Mouse (Mus musculus) gastrocnemius, adult 18-20 months (tissue): ENCODE results near the gene Spindoc. TPM values are rescaled to one million over a fixed set of nuclear protein-coding genes. Genes with fewer than 3 reads are reported as not detected.
"Not testable (repeated sequence)": the region's sequence is repeated elsewhere in the genome, so short reads cannot be mapped to it uniquely, and the experiment has no call there.

Source experiments
- DNase-seq: peaks from one replicate; pipeline ENCODE4 v3.0.0; 2021; ENCODE audit warnings: low spot score
- total RNA-seq, 2 experiments: library from RNA; stranded (reverse); gene quantifications; 2 replicates each; pipeline ENCODE4 v1.2.3; 2021

Gene Spindoc
- total RNA-seq, 2 experiments from 2014 or later: 7.4 to 9.0 TPM

DNA sequence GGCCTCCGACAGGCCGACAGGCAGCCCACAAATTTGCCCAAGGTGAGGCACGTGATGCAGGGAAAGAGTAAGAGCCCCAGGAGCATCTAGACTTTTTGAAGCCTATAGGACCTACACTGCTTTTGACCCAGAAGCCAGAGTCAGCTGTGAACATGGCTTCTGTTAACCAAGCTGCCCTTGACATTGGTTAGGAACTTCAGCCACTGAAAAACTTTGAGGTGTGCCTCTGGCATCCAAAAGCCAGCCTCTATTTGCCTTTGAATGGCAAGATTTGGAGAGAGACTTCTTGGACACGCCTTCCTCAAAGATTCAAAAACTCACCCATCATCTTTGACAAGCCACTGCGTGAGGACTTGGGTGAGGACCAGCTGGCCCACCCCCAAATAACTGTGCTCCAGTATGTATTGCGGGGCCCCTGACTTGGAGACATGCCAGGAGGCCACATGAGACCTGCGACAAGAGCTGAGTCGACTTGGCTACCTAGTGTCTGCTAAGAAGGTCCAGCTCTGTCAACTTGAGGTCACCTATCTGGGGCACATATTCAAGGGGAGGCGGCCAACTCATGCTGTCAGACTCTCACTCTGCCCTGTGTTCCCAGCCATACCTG lies 21.9 kb upstream of the Spindoc start:
- DNase-seq: no peak

DNA sequence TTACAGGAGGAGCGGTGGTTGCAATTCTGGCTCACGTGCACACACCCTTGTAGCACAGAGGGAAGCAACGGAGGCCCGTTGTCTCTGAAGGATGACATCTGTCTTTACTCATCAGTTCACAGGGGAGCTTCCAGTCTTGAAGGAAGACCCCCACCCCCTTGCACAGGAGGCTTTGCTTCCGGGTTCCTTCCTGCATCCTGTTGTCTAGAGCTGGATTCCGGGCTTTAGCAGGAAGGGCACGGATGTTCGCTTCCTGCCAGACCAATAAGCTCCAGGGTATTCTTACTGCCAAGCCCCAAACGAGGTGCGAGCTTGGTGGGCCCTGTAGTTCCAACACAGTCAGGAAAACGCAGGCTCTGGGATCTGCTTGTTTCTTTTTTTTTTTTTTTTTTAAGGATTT lies 17.8 kb upstream of the Spindoc start:
- no peak for DNase-seq

DNA sequence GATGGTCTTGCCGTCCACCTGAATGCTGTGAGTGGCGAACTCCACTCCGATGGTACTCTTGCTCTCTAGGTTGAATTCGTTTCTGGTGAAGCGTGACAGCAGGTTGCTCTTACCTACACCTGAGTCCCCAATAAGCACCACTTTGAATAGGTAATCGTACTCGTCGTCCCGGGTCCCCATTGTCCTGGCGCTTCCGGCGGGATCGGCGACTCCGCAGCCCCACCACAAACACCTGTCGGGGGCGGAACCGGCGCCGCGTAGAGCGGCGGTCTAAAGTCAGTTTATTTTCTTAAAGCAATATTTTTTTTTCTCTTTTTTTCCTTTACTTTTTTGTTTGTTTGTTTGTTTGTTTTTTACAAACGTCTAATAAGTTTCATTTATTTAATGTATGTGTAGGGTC lies 16.1 kb upstream of the Spindoc start:
- not testable (repeated sequence) for DNase-seq

DNA sequence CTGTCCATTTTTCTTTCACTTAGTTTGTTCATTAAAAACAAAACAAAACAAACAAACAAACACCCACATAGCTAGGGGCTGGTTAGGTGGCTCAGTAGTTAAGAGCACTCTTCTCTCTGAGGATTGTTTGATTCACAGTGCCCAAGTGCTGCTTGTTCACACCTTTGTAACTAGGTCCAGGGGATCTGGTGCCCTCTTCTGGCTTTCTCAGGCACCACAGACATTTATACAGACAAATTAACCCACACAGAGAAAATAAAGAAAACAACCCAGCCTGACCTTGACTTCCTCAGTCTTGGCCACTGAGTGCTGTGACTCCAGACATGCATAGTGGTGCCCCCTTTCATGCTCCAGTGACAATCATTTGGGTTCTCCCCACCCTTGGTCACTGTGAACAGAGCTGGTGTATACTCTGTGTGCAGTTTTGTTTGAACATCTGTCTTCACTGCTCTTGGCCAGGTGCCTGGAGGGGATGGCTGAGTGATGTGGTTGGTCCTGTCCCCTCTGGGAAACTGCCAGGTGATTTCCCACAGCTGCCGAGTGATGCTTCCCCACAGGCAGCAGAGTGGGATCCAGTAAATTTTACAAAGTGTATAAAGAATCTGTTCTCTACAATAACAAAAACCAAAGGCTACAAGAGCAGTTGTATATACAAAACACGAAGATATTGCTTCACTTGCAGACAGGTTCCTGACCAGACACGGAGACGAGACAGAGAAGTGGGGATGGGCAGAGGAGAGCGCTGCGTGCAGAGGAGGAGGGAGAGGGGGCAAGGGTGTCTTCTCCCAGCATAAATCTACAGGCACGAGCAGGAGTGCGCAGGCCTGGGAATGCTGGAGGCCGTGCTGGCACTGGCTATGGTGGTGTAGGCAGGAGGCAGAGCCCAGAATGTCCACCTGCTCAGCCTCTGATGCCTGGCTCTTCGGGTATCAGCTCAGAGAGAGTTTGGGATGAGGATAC lies 14.4 kb upstream of the Spindoc start:
- DNase-seq: not testable (repeated sequence)

DNA sequence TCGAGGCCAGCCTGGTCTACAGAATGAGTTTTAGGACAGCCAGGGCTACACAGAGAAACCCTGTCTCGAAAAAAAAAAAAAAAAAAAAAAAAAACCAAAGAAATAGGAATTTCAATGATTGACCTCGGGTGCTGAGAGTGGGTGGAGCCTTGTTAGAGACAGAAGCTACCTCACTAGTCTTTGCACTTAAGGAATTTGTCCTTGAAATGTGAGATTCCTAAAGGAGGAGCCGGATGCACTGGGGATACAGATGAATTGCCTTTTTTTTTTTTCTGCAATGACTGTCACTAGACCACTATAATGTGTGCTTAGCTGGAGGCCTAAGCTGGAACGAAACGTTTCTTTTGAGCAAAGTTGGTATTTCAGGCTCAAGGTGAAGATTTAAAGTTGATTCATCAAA lies 5.7 kb upstream of the Spindoc start:
- no peak for DNase-seq

DNA sequence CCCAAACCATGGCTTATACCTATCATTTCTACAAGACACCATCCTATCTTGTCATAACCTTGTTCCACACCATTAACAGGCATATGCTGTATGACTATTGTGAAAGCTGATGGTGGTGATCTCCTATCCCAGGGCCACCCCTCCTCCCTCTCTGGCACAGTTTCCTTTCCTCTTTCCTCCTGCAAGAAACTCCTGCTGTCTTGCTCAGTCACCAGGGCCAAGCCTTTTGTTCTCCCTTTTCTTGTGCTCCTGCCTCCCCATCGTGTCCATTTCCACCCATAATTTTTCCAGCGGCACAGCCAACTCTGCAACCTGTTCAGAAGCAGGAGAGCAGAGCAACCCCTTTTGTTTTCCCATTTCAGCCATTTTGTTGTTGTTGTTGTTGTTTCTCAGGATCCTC lies 3.2 kb upstream of the Spindoc start:
- no peak for DNase-seq

DNA sequence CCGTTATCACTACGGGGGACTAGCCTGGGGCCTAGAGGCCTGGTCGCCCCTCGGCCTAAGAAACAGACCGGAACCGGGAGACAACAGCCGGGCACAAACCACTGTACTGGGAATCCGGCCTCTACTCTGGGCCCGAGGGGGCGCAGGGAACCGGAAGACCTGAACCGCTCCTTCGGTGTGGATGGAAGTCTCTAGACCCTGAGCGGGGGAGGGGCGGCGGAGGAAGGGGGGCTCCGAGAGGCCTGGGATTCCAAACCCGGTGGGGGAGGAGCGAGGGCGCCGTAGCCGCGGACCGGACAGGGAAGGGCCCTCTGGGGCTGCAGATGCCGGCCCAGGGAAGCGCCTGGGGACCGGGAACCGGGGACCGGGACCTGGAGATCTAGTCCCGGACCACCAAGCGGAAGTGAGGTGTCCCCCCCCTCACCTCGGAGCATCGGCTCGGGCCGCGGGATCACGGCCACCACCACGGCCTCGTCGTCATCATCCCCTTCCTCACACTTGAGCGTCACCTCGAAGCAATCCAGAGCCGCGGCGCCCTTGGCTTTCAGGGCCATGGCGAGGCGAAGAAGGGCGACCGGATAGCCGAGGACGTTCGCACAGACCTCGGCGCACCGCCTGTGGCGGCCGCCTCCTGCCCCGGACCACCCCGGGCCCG lies 419 bp downstream of the Spindoc start:
- peak; percentile 38 for DNase-seq

DNA sequence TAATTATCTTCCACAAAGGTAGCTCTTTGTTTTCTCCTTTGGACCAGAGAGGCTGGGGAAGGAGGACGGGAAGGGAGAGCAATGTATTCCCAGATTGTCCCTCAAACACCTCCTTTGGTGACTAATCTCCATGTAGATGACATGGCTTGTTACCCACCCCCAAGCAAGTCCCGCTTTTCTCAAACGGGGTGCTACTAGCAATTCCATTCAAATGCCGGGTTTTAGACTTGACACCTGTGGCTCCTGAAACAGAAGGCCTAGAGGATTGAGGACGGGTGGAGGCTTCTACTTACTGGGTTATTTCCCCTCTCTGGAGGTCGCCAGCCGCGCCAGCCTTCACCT lies 917 bp downstream of the Spindoc start:
- no peak for DNase-seq

DNA sequence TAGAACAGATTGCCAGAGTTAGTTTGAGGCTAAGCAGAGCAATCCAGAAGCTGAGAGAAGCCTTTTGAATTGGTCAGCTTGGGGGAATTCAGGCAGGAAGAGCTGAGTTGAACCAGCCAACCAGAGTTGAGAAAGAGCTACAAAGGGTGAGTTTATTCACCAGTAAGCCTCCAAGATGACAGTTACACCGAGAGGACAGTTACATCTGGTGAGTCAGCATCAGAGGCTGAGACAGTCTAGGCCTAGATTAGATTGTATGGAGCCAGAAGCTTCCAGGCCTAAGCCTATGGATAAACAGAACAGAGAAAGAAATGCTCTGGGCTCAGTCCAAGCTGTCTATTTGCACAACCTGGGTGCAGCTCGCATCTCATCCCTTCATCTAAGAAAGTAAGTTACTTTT lies 5.2 kb downstream of the Spindoc start:
- DNase-seq: no peak

DNA sequence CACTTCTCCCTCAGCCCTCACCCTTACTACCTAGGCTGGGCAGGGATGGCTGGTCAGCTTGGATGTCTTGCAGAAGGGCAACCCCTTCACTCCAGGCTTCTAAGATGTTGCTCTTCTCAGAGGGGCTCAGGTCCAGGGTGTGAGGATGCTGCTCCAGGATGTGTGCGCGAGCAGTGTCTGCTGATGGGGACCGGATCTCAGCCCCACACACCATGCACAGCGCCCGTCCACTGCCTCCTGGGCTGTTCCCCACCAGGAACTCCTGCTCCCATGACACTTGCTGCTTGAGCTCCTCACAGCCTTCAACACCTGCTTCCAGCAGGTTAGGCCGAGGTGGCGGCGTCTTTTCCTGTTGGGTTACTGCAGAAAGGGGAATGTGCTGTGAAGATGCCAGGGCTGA lies 8.3 kb downstream of the Spindoc start:
- DNase-seq: no peak

DNA sequence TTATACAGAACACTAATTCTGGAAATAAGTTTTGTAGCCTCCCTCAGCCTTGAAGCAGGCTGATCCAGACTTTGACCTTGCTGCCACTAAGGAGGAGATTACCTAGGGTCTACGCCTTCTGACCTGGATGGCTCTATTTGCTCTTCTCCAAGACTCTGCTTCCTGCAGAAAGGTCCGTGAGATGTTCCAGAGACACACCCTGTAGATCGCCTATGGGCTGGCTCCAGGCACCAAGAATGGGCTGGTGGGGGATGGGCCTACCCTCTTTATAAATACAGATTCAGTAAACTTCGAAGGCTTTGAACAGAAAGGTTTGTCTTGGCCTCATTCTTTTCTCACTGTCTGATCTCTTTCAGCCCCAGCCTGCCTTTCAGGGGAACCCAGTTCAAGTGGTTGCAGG lies 13.3 kb downstream of the Spindoc start:
- DNase-seq: not testable (repeated sequence)

DNA sequence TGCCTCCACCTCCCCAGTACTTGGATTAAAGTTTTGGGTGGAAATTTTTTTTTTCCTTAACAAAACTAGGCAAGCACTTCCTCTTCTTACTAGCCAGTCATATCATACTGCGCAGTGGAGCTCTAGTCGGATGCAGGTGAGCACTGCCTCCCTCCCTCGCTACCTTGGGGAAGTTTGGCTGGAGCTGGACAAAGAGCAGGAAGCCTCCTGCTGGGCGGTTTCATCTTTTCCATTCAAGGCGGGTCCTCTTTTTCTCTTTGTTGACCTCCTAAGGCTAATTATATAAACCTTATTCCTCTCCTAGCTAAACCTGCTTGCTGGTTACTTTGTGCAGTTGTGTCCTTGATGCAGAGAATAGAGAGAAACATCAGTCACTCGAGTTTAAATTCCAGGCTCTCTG lies 29.2 kb downstream of the Spindoc start:
- no peak for DNase-seq

DNA sequence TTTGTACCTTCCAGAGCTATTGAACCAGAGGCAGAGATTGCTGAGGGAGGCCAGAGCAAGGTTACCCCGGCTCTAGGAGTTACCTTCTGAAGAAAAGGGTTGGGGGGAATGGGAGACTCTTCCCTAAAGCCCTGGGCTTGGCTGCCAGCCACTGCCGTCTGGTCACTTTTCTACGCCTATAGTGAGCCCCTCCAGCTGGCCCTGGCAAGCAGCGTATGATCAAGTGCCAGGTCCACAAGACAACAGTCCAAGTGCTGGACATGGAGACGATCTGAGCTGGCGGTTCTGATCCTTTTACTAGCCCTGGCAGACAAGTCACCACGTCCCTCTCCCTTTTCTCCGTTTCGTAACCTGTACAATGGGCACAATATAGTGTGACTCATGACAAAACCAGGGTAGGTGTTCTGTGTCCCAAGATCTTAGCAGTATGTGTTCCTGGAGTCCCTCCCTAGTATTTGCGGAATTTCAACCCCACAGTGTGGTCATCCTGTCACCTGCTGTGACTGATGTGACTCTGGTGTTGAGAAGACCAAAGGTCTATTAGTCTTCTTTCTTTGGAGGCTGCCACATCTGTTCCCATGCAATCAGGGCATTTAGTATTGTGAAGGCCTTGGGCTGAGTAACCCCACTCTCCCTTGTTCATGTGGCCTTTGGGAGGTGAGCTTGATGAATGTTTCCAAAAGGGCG lies 29.8 kb downstream of the Spindoc start:
- no peak for DNase-seq

DNA sequence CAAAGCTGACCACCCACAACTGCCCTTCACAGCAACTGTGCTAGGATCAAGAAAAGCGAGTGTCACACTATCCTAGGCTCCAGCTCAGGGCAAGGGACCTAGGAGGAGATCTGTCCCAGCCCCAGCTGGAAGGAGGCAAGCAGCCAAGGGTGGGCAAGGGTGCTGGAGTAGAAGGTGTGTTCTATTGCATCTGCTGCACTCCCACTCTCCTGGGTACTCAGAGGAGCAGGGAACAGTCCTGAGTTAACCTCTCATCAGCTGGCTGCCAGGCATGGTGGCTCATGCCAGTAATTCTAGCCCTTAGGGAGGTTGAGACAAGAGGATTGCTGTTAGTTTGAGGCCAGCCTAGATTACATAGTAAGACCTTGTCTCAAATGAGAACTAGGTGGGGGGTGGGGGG lies 32.8 kb downstream of the Spindoc start:
- DNase-seq: no peak

DNA sequence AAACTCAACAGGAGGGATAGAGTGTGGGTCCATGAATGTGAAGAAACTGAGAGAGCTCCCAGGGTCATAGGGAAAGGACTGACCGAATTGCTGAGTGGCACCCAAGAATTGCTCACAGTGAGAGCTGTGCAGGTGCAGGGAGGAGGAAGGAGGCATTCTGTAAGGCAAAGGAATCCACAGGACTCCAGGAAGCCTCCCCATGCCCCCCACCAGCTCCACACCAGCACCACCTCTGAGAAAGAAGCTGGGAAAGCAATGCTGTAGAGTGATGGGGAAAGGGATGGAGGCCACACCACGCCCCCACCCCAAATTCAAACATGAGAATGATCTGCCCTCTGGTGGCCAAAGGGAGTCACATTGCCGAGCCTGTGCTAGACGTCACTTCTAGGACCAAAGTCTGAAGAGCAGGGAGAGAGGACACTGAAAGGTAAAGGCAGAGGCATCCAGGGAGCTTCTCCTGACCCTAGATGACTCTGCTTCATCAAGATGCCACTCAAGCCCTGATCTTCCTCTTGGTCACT lies 37.5 kb downstream of the Spindoc start:
- no peak for DNase-seq

DNA sequence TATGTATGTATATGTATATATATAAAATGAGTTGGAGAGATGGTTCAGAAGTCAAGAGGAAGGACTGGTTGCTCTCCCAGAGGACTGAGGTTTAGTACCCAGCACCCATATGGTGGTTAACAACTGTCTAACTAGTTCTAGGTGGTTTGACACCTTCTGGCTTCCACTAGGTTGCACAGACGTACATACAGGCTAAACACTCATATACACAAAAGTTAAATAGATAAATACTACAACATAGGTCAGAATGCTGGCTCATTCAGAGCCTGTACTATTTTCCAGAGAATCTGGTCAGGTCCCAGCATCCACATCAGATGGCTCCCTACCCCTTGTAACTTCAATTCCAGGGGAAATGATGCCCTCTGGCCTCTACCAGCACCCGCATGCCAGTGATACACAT lies 40.1 kb downstream of the Spindoc start:
- no peak for DNase-seq

DNA sequence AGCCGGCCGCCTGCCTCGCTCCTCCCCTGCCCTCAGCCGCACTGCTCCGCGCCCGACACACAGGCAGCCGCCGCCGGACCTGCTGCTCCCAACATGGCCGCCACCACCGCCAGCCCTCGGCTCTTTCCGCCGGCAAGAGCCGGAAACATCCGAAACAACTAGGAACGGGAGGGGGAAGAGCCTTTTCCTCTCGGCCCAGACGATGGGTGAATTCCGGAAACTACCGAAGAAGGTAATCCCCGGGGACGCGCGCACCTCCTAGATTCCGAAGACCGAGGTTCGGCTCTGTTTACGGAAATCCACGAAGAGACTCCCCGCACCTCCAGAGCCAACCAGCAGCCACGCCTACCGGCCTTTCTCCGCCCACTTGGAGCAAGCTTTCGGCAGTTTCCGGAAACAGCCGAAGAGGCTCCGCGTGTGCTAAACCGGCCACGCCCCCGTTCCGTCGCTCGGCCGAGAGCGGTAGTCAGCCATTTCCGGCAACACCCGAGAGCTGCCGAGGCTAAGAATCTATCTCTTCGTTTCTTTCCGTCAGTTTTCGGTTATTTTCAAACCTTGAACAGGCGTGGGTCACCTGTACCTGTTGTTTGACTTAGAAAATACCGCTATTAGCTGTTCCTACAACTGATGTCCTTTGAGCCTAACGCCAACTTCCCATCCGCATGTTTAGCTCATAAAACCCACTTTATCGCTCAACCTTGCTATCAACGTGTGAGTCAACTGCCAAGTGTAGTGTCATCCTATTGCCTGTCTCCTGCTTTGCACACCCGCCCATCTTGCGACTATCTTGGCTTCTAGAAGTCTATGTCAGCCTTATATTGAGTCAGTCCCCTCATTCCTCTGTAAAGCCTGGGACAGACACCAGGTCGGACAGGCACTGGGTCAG lies 41.0 kb downstream of the Spindoc start, which contains the start of gene Mark2:
Gene Mark2, minus strand, starts transcription at position 349 of the 886 bp plus-strand sequence.
- peak; percentile 100 for DNase-seq

DNA sequence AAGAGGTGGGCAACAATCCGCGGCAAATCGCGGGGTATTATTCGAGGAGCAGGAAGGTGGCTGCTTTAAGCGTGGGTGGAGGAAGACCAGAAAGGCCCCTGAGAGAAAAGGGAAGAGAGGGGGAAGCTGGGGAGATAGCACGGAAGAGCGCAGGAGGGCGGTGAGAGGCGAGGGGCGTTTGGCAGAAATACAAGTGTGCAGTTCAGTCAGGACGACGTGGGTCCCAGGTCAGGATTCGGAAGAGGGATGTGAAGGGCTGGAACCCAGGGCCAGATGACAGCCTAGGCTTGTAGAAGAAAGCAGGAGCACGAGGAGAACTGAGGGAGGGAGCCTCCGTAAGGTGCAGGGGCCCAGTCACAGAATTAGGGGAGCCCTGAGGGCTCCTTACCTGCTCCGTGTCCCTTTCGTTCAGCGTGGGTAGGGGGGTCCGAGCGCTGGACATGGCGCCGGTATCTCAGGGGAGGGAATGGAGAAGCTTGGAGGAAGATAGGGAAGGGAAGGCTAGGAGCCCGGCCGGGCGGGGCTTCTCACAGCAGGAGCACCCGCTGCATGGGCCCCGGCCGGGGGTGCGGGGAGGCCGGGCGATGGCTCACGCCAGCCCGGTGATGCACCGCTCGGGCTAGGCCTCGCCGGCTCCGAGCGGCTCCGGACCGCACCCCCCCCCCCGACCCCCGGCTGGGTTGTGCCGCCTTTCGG lies 41.9 kb downstream of the Spindoc start:
- no peak for DNase-seq

DNA sequence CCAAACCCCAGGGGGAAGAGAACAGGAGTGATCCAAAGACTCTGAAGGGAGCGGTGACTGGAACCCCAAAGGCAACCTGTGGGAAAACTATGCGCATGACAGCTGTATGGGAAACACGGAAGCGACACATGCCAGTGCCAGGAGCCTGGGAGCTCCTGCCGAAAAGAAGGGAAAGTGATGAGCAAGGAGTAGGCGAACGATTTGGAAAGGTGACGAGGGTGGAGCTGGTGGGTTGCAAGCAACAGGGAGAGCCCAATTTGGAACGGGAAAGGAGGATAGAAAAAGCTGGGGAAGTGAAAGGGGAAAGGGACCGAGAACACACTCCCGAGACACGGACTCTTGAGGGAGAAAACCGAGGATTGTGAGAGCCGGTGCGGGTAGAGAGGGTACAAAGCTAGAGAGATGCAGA lies 42.4 kb downstream of the Spindoc start:
- peak; percentile 15 for DNase-seq

DNA sequence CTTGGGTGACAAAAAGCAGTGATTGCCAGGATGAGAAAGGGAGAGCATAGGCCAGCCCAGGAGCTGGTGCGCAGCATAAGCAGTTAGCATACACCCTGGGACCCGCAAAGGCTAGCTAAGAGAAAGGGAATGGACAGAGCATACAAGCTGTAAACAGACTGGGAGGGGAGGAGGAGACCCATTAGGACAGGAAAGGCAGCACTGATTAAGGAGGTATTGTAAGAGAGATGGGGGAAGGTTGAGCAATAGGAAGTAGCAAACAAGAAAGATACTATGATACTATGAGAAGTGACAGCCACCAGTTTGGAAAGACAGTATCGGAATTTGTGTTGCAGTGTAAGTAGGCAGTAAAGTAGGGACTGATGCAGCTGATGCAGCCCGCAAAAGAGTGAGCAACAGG lies 42.9 kb downstream of the Spindoc start:
- DNase-seq: no peak
